Mouse (Mus musculus): ENCODE measurements around the gene Gm10842. TPM values are rescaled to one million over a fixed set of nuclear protein-coding genes. Genes with fewer than 3 reads are reported as not detected.
"Not testable (repeated sequence)": the region's sequence is repeated elsewhere in the genome, so short reads cannot be mapped to it uniquely, and the experiment has no call there.

Gene Gm10842
- total RNA-seq (2021), result not detected
- long read RNA-seq, experiment 1, result 0 reads
- long read RNA-seq, experiment 2, result 0 reads

- no peak for DNase-seq (ENCODE audit: low spot score in 2 of 2)
Measured at GRCm38 (mm10) chr11:105146593-105146992, at the start of gene Gm10842. Gene Gm10842, plus strand, starts transcription at chr11:105146893.

GRCm38 (mm10) chr11:105112448-105112847, 34.2 kb upstream of the Gm10842 start:
- DNase-seq (ENCODE audit: low spot score in 2 of 2), result not testable (repeated sequence)

GRCm38 (mm10) chr11:105117814-105118213, 28.9 kb upstream of the Gm10842 start:
- no peak for DNase-seq (ENCODE audit: low spot score in 2 of 2)

- no peak for DNase-seq (ENCODE audit: low spot score in 2 of 2)
Measured at GRCm38 (mm10) chr11:105120551-105121061, 26.1 kb upstream of the Gm10842 start.

- not testable (repeated sequence) for DNase-seq (ENCODE audit: low spot score in 2 of 2)
Measured at GRCm38 (mm10) chr11:105121792-105122191, 24.9 kb upstream of the Gm10842 start.

- DNase-seq (ENCODE audit: low spot score in 2 of 2), result peak; percentile 9 to 20
Measured at GRCm38 (mm10) chr11:105123986-105124385, 22.7 kb upstream of the Gm10842 start.

GRCm38 (mm10) chr11:105125735-105126519, 20.8 kb upstream of the Gm10842 start, which contains the start of gene Mettl2:
Gene Mettl2, plus strand, starts transcription at chr11:105126425.
- peak; percentile 77 to 85 for DNase-seq (ENCODE audit: low spot score in 2 of 2)

GRCm38 (mm10) chr11:105126520-105127029, 20.1 kb upstream of the Gm10842 start:
- DNase-seq (ENCODE audit: low spot score in 2 of 2), result no peak

- no peak for DNase-seq (ENCODE audit: low spot score in 2 of 2)
Measured at GRCm38 (mm10) chr11:105135692-105136091, 11.0 kb upstream of the Gm10842 start.

GRCm38 (mm10) chr11:105137255-105137654, 9.4 kb upstream of the Gm10842 start:
- not testable (repeated sequence) for DNase-seq (ENCODE audit: low spot score in 2 of 2)

- not testable (repeated sequence) for DNase-seq (ENCODE audit: low spot score in 2 of 2)
Measured at GRCm38 (mm10) chr11:105140512-105140911, 6.2 kb upstream of the Gm10842 start.

GRCm38 (mm10) chr11:105141115-105141514, 5.6 kb upstream of the Gm10842 start:
- DNase-seq (ENCODE audit: low spot score in 2 of 2), result no peak

GRCm38 (mm10) chr11:105143564-105143963, 3.1 kb upstream of the Gm10842 start:
- DNase-seq (ENCODE audit: low spot score in 2 of 2), result no peak

GRCm38 (mm10) chr11:105144084-105144483, 2.6 kb upstream of the Gm10842 start:
- DNase-seq (ENCODE audit: low spot score in 2 of 2), result no peak

- DNase-seq (ENCODE audit: low spot score in 2 of 2), result no peak
Measured at GRCm38 (mm10) chr11:105144508-105145210, 2.0 kb upstream of the Gm10842 start.

GRCm38 (mm10) chr11:105145211-105145610, 1.5 kb upstream of the Gm10842 start:
- no peak for DNase-seq (ENCODE audit: low spot score in 2 of 2)

GRCm38 (mm10) chr11:105149353-105149752, 2.7 kb downstream of the Gm10842 start:
- DNase-seq (ENCODE audit: low spot score in 2 of 2), result no peak

GRCm38 (mm10) chr11:105149766-105150165, 3.1 kb downstream of the Gm10842 start:
- no peak for DNase-seq (ENCODE audit: low spot score in 2 of 2)

GRCm38 (mm10) chr11:105150691-105151090, 4.0 kb downstream of the Gm10842 start:
- no peak for DNase-seq (ENCODE audit: low spot score in 2 of 2)

- DNase-seq (ENCODE audit: low spot score in 2 of 2), result no peak
Measured at GRCm38 (mm10) chr11:105151226-105152016, 4.7 kb downstream of the Gm10842 start.

- no peak for DNase-seq (ENCODE audit: low spot score in 2 of 2)
Measured at GRCm38 (mm10) chr11:105152017-105152300, 5.3 kb downstream of the Gm10842 start.
